27 mouse cellular contexts compared by ENCODE assay signal in the genomic region with DNA sequence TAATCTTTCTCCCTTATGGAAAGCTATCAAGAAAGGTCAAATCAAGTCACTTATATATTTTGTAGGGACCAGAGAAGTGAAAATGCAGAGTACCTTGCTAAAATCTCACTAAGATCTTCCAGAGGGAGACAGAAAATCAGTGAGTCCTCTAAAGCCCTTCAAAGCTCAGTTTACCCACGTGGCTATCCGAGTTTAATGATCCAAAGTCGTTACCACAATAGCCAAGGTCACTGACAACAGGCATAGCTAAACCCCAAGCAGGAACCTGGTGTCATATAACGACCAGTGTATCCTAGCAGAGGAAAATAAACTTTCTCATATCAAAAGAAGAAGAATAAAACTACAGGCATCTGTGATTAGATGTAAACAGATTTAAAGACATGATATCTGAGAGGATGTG. TPM values are rescaled to one million over a fixed set of nuclear protein-coding genes. Genes with fewer than 3 reads are reported as not detected.
A peak's percentile ranks its signal among the peaks of the same experiment; 100 is the strongest.
DNase-seq lines count a peak whose midpoint lies in the region; ATAC-seq and TF ChIP-seq lines count a peak whose summit lies in the region.
"Had no signal": no experiment of that assay in that cellular context is flagged by ENCODE, and none has a peak within 500 bp of the region (broad histone marks: within the 10 kb centered on the region; RNA-seq: fewer than 3 reads in every experiment).

No protein-coding gene starts in this region.

- no peak overlapping the region for H3K9ac ChIP-seq in neural tube, embryonic 14.5 days (replicated peaks; ENCODE audit: low read depth, low read length)
- no peak overlapping the region for H3K9ac ChIP-seq in ES-E14 (ENCODE audit: insufficient read depth, low read depth, low read length, poor library complexity, severe bottlenecking)
- no peak overlapping the region for H3K9ac ChIP-seq in hindbrain, embryonic 12.5 days
- no peak overlapping the region for H3K9ac ChIP-seq in forebrain, embryonic 16.5 days (replicated peaks; ENCODE audit: low read depth, low read length)
- H3K9ac ChIP-seq: embryonic facial prominence, embryonic 12.5 days; forebrain, embryonic 13.5 days; forebrain, embryonic 15.5 days had no signal

- in situ Hi-C loops in ES-E14 (cut with MboI; ENCODE audit: low sequenced_read_pairs in 2 of 2, unreplicated experiment in 2 of 2): no loop called here

- no peak for DNase-seq in neural tube, embryonic 10.5 days (ENCODE audit: extremely low spot score, low spot score)
- DNase-seq in ES-E14 (ENCODE audit: low read depth, low spot score) (peak; percentile 19), ZHBTc4 (ENCODE audit: low read depth, low spot score) (peak; percentile 64)
- DNase-seq in limb, embryonic 10.5 days (ENCODE audit: low spot score): no peak
- DNase-seq: adrenal gland, adult 2 months; adrenal gland, postnatal 10 days; adrenal gland, postnatal 25 days; cerebellum, adult 11 months; cerebellum, adult 18-20 months; cerebellum, adult 9-10 months; cerebellum, postnatal 10 days; cerebellum, postnatal 25 days had no signal

- WGBS in neural tube, embryonic 14.5 days: 27% methylated on average over 4 of the region's 4 CpGs
- WGBS in hindbrain, embryonic 12.5 days: 56% methylated on average over 4 of the region's 4 CpGs
- WGBS in forebrain, embryonic 16.5 days: 37% methylated on average over 4 of the region's 4 CpGs
- WGBS in limb, embryonic 10.5 days: 36% methylated on average over 4 of the region's 4 CpGs

- H3K4me2 ChIP-seq in neural tube, embryonic 14.5 days (ENCODE audit: low read depth, low read length): peak overlapping the region; percentile 24; the same call in 1 of the 2 replicates
- H3K4me2 ChIP-seq in hindbrain, embryonic 12.5 days (replicated peaks): no peak overlapping the region
- H3K4me2 ChIP-seq in forebrain, embryonic 16.5 days (ENCODE audit: low read length): no peak overlapping the region
- H3K4me2 ChIP-seq: embryonic facial prominence, embryonic 12.5 days; forebrain, embryonic 13.5 days; forebrain, embryonic 15.5 days had no signal

- H3K27ac ChIP-seq in neural tube, embryonic 14.5 days (ENCODE audit: low read depth, low read length): no peak overlapping the region
- no peak overlapping the region for H3K27ac ChIP-seq in ES-E14 (ENCODE audit: insufficient read depth, low read depth, low read length, poor library complexity, severe bottlenecking)
- H3K27ac ChIP-seq in hindbrain, embryonic 12.5 days: no peak overlapping the region
- no peak overlapping the region for H3K27ac ChIP-seq in forebrain, embryonic 16.5 days (ENCODE audit: low read length)
- H3K27ac ChIP-seq in limb, embryonic 10.5 days: no peak overlapping the region
- H3K27ac ChIP-seq: embryonic facial prominence, embryonic 10.5 days; embryonic facial prominence, embryonic 12.5 days; forebrain, embryonic 13.5 days; forebrain, embryonic 15.5 days had no signal

- H3K4me3 ChIP-seq in neural tube, embryonic 14.5 days (ENCODE audit: low read depth, low read length): no peak overlapping the region
- no peak overlapping the region for H3K4me3 ChIP-seq in ES-E14 (ENCODE audit: insufficient read depth in 1 of 2, low read depth in 1 of 2, low read length in 2 of 2, poor library complexity in 1 of 2, severe bottlenecking in 1 of 2)
- H3K4me3 ChIP-seq in hindbrain, embryonic 12.5 days: no peak overlapping the region
- no peak overlapping the region for H3K4me3 ChIP-seq in forebrain, embryonic 16.5 days (replicated peaks; ENCODE audit: low read length)
- no peak overlapping the region for H3K4me3 ChIP-seq in limb, embryonic 10.5 days
- H3K4me3 ChIP-seq: embryonic facial prominence, embryonic 10.5 days; embryonic facial prominence, embryonic 12.5 days; forebrain, embryonic 13.5 days; forebrain, embryonic 15.5 days had no signal

- no peaks in the 10 kb centered on the region for H3K27me3 ChIP-seq in neural tube, embryonic 14.5 days (ENCODE audit: control insufficient read depth, insufficient read depth, low read length)
- no peaks in the 10 kb centered on the region for H3K27me3 ChIP-seq in hindbrain, embryonic 12.5 days
- H3K27me3 ChIP-seq in forebrain, embryonic 16.5 days (replicated peaks; ENCODE audit: control insufficient read depth, insufficient read depth, low read length): no peaks in the 10 kb centered on the region
- H3K27me3 ChIP-seq in limb, embryonic 10.5 days (ENCODE audit: low read depth, poor library complexity, severe bottlenecking): no peaks in the 10 kb centered on the region
- H3K27me3 ChIP-seq: embryonic facial prominence, embryonic 12.5 days; forebrain, embryonic 13.5 days; forebrain, embryonic 15.5 days had no signal

- H3K9me3 ChIP-seq in neural tube, embryonic 14.5 days (ENCODE audit: control insufficient read depth, low read length): no peaks in the 10 kb centered on the region
- H3K9me3 ChIP-seq in ES-E14 (ENCODE audit: control insufficient read depth, insufficient read depth, low read depth, low read length): no peaks in the 10 kb centered on the region
- H3K9me3 ChIP-seq in hindbrain, embryonic 12.5 days (replicated peaks): no peaks in the 10 kb centered on the region
- no peaks in the 10 kb centered on the region for H3K9me3 ChIP-seq in forebrain, embryonic 16.5 days (ENCODE audit: control insufficient read depth, low read length)
- no peaks in the 10 kb centered on the region for H3K9me3 ChIP-seq in limb, embryonic 10.5 days (replicated peaks)
- H3K9me3 ChIP-seq: embryonic facial prominence, embryonic 10.5 days; embryonic facial prominence, embryonic 12.5 days; forebrain, embryonic 13.5 days; forebrain, embryonic 15.5 days had no signal

- no peaks in the 10 kb centered on the region for H3K4me1 ChIP-seq in neural tube, embryonic 14.5 days (ENCODE audit: control insufficient read depth, insufficient read depth, low read length)
- peaks cover 0 to 2% of the 10 kb centered on the region in 2 experiments; a peak in 1 of 4 replicates for H3K4me1 ChIP-seq in ES-E14 (ENCODE audit: control insufficient read depth in 2 of 2, insufficient read depth in 2 of 2, low read length in 2 of 2, poor library complexity in 1 of 2)
- H3K4me1 ChIP-seq in hindbrain, embryonic 12.5 days: no peaks in the 10 kb centered on the region
- H3K4me1 ChIP-seq in forebrain, embryonic 16.5 days (replicated peaks; ENCODE audit: control insufficient read depth, insufficient read depth, low read length): no peaks in the 10 kb centered on the region
- H3K4me1 ChIP-seq in limb, embryonic 10.5 days: no peaks in the 10 kb centered on the region
- H3K4me1 ChIP-seq: embryonic facial prominence, embryonic 12.5 days; forebrain, embryonic 13.5 days; forebrain, embryonic 15.5 days had no signal

- ATAC-seq in neural tube, embryonic 14.5 days (ENCODE audit: low read depth): no peak
- no peak for ATAC-seq in hindbrain, embryonic 12.5 days (ENCODE audit: low FRiP score)
- no peak for ATAC-seq in forebrain, embryonic 16.5 days
- ATAC-seq: forebrain, embryonic 13.5 days; forebrain, embryonic 15.5 days had no signal

- H3K36me3 ChIP-seq in neural tube, embryonic 14.5 days (ENCODE audit: control insufficient read depth, insufficient read depth, low read length): no peaks in the 10 kb centered on the region
- H3K36me3 ChIP-seq in ES-E14 (ENCODE audit: control insufficient read depth, insufficient read depth, low read length, poor library complexity, severe bottlenecking): no peaks in the 10 kb centered on the region
- no peaks in the 10 kb centered on the region for H3K36me3 ChIP-seq in hindbrain, embryonic 12.5 days
- no peaks in the 10 kb centered on the region for H3K36me3 ChIP-seq in forebrain, embryonic 16.5 days (ENCODE audit: control insufficient read depth, insufficient read depth)
- H3K36me3 ChIP-seq in limb, embryonic 10.5 days: no peaks in the 10 kb centered on the region
- H3K36me3 ChIP-seq: embryonic facial prominence, embryonic 10.5 days; embryonic facial prominence, embryonic 12.5 days; forebrain, embryonic 15.5 days had no signal

TF ChIP-seq in ES-E14, 5 proteins besides CTCF, POLR2A, EP300 and RAD21 (continues in another document):
- TF ChIP-seq ZC3H11A (IDR thresholded peaks at IDR 0.05; ENCODE audit: borderline replicate concordance, low read depth, low read length): no peak

RNA-seq across cellular contexts. Expression of gene Taar2, which starts 0.8 kb away (rescaled TPM):
- polyA plus RNA-seq in neural tube, embryonic 14.5 days (2014; fragmentation: Nextera tagmentation; extraction: Ambion mirVana): 0.27 TPM in 1 of 2 replicates, not detected in the other
- total RNA-seq in ES-E14 (2012; rRNA removed): not detected in 2 replicates
- not detected in 2 replicates for polyA plus RNA-seq in hindbrain, embryonic 12.5 days (2016; fragmentation: Nextera tagmentation; extraction: Ambion mirVana)
- polyA plus RNA-seq in forebrain, embryonic 16.5 days (2015; fragmentation: Nextera tagmentation; extraction: Ambion mirVana): not detected in 2 replicates
- not detected in 2 replicates for polyA plus RNA-seq in limb, embryonic 10.5 days (2016; fragmentation: Nextera tagmentation; extraction: Ambion mirVana)
- total RNA-seq: adrenal gland, adult 2 months; adrenal gland, postnatal 10 days; adrenal gland, postnatal 25 days; adrenal gland, postnatal 4 days; MEL had no signal
- polyA plus RNA-seq: adrenal gland, adult 2 months; C2C12; cortical plate, adult 2 months; embryonic facial prominence, embryonic 10.5 days; embryonic facial prominence, embryonic 12.5 days; embryonic facial prominence, embryonic 14.5 days; forebrain, embryonic 11.5 days; forebrain, embryonic 13.5 days; forebrain, embryonic 15.5 days; frontal cortex, adult 2 months had no signal

RNA-seq across cellular contexts. Expression of gene Taar3, which starts 11.7 kb away (rescaled TPM):
- not detected in 2 replicates for polyA plus RNA-seq in neural tube, embryonic 14.5 days (2014; fragmentation: Nextera tagmentation; extraction: Ambion mirVana)
- not detected in 2 replicates for total RNA-seq in ES-E14 (2012; rRNA removed)
- not detected in 2 replicates for polyA plus RNA-seq in hindbrain, embryonic 12.5 days (2016; fragmentation: Nextera tagmentation; extraction: Ambion mirVana)
- not detected in 2 replicates for polyA plus RNA-seq in forebrain, embryonic 16.5 days (2015; fragmentation: Nextera tagmentation; extraction: Ambion mirVana)
- not detected in 2 replicates for polyA plus RNA-seq in limb, embryonic 10.5 days (2016; fragmentation: Nextera tagmentation; extraction: Ambion mirVana)
- total RNA-seq: adrenal gland, adult 2 months; adrenal gland, postnatal 10 days; adrenal gland, postnatal 25 days; adrenal gland, postnatal 4 days; MEL had no signal
- polyA plus RNA-seq: adrenal gland, adult 2 months; brain, embryonic 14.5 days; C2C12; cortical plate, adult 2 months; embryonic facial prominence, embryonic 10.5 days; embryonic facial prominence, embryonic 12.5 days; embryonic facial prominence, embryonic 14.5 days; forebrain, embryonic 11.5 days; forebrain, embryonic 13.5 days; forebrain, embryonic 15.5 days; frontal cortex, adult 2 months had no signal

RNA-seq across cellular contexts. Expression of gene Taar1, which starts 17.5 kb away (rescaled TPM):
- polyA plus RNA-seq in neural tube, embryonic 14.5 days (2014; fragmentation: Nextera tagmentation; extraction: Ambion mirVana): not detected in 2 replicates
- not detected in 2 replicates for total RNA-seq in ES-E14 (2012; rRNA removed)
- polyA plus RNA-seq in hindbrain, embryonic 12.5 days (2016; fragmentation: Nextera tagmentation; extraction: Ambion mirVana): not detected in 2 replicates
- polyA plus RNA-seq in forebrain, embryonic 16.5 days (2015; fragmentation: Nextera tagmentation; extraction: Ambion mirVana): not detected in 2 replicates
- polyA plus RNA-seq in limb, embryonic 10.5 days (2016; fragmentation: Nextera tagmentation; extraction: Ambion mirVana): not detected in 2 replicates
- total RNA-seq: adrenal gland, adult 2 months; adrenal gland, postnatal 10 days; adrenal gland, postnatal 25 days; adrenal gland, postnatal 4 days; MEL had no signal
- polyA plus RNA-seq: adrenal gland, adult 2 months; brain, embryonic 14.5 days; C2C12; cortical plate, adult 2 months; embryonic facial prominence, embryonic 10.5 days; embryonic facial prominence, embryonic 12.5 days; embryonic facial prominence, embryonic 14.5 days; forebrain, embryonic 11.5 days; forebrain, embryonic 13.5 days; forebrain, embryonic 15.5 days; frontal cortex, adult 2 months had no signal

RNA-seq across cellular contexts. Expression of gene Taar4, which starts 22.7 kb away (rescaled TPM):
- polyA plus RNA-seq in neural tube, embryonic 14.5 days (2014; fragmentation: Nextera tagmentation; extraction: Ambion mirVana): not detected in 2 replicates
- total RNA-seq in ES-E14 (2012; rRNA removed): not detected in 2 replicates
- not detected in 2 replicates for polyA plus RNA-seq in hindbrain, embryonic 12.5 days (2016; fragmentation: Nextera tagmentation; extraction: Ambion mirVana)
- polyA plus RNA-seq in forebrain, embryonic 16.5 days (2015; fragmentation: Nextera tagmentation; extraction: Ambion mirVana): not detected in 2 replicates
- polyA plus RNA-seq in limb, embryonic 10.5 days (2016; fragmentation: Nextera tagmentation; extraction: Ambion mirVana): not detected in 2 replicates
- total RNA-seq: adrenal gland, adult 2 months; adrenal gland, postnatal 10 days; adrenal gland, postnatal 25 days; adrenal gland, postnatal 4 days; MEL had no signal
- polyA plus RNA-seq: adrenal gland, adult 2 months; brain, embryonic 14.5 days; C2C12; cortical plate, adult 2 months; embryonic facial prominence, embryonic 10.5 days; embryonic facial prominence, embryonic 12.5 days; embryonic facial prominence, embryonic 14.5 days; forebrain, embryonic 11.5 days; forebrain, embryonic 13.5 days; forebrain, embryonic 15.5 days; frontal cortex, adult 2 months had no signal

RNA-seq across cellular contexts. Expression of gene Taar5, which starts 32.9 kb away (rescaled TPM):
- 0.27 TPM in 1 of 2 replicates, not detected in the other for polyA plus RNA-seq in neural tube, embryonic 14.5 days (2014; fragmentation: Nextera tagmentation; extraction: Ambion mirVana)
- total RNA-seq in ES-E14 (2012; rRNA removed): not detected in 2 replicates
- polyA plus RNA-seq in hindbrain, embryonic 12.5 days (2016; fragmentation: Nextera tagmentation; extraction: Ambion mirVana): 1.3 TPM in 1 of 2 replicates, not detected in the other
- polyA plus RNA-seq in forebrain, embryonic 16.5 days (2015; fragmentation: Nextera tagmentation; extraction: Ambion mirVana): not detected in 2 replicates
- not detected in 2 replicates for polyA plus RNA-seq in limb, embryonic 10.5 days (2016; fragmentation: Nextera tagmentation; extraction: Ambion mirVana)
- total RNA-seq: adrenal gland, adult 2 months; adrenal gland, postnatal 10 days; adrenal gland, postnatal 25 days; adrenal gland, postnatal 4 days; MEL had no signal
- polyA plus RNA-seq: adrenal gland, adult 2 months; brain, embryonic 14.5 days; C2C12; cortical plate, adult 2 months; embryonic facial prominence, embryonic 10.5 days; embryonic facial prominence, embryonic 12.5 days; embryonic facial prominence, embryonic 14.5 days; forebrain, embryonic 11.5 days; forebrain, embryonic 13.5 days; forebrain, embryonic 15.5 days; frontal cortex, adult 2 months had no signal

Comparison
In these comparisons a context has a peak if more than half of its experiments do, and no peak if none do; other contexts are left out.
1. DNase-seq: peak in ES-E14 (single experiment) and ZHBTc4 (single experiment); none in neural tube, embryonic 10.5 days (single experiment) and limb, embryonic 10.5 days (single experiment).